Mouse (Mus musculus) megakaryocyte, embryonic 14.5 days (primary cell): ENCODE measurements around the gene Olfr55. TPM values are rescaled to one million over a fixed set of nuclear protein-coding genes. Genes with fewer than 3 reads are reported as not detected.
"Not testable (repeated sequence)": the region's sequence is repeated elsewhere in the genome, so short reads cannot be mapped to it uniquely, and the experiment has no call there.

Experiments used
- H3K27me3 ChIP-seq: replicated peaks from 2 replicates; pipeline ENCODE3; 2012; ENCODE audit warnings: inconsistent platforms
- H3K36me3 ChIP-seq: replicated peaks from 2 replicates; pipeline ENCODE3; 2012; ENCODE audit warnings: low read length, inconsistent platforms, mixed read lengths
- H3K4me1 ChIP-seq: 2 replicates; pipeline ENCODE4 v1.6.1; 2012; ENCODE audit warnings: inconsistent platforms
- H3K4me3 ChIP-seq: replicated peaks from 2 replicates; pipeline ENCODE3; 2012; ENCODE audit warnings: moderate library complexity, mild to moderate bottlenecking, inconsistent platforms
- H3K9me3 ChIP-seq: 2 replicates; pipeline ENCODE4 v1.6.1; 2012; ENCODE audit warnings: inconsistent platforms
- FLI1 ChIP-seq: IDR thresholded peaks from 2 replicates; pipeline ENCODE4 v1.6.1; 2012; ENCODE audit warnings: low read length, inconsistent platforms, mixed read lengths
- GATA1 ChIP-seq: IDR thresholded peaks from 3 replicates; pipeline ENCODE4 v1.6.1; 2012; ENCODE audit warnings: mixed read lengths, low read length, inconsistent platforms, borderline replicate concordance
- polyA plus RNA-seq: library from polyadenylated mRNA; stranded (reverse); fragments of >175 nt; gene quantifications from 2 replicates; pipeline ENCODE4 v1.2.3, GENCODE M21; 2012; ENCODE audit warnings: low replicate concordance; ENCODE audit not compliant: insufficient read depth

Olfr55 gene
- polyA plus RNA-seq, result 0.87 TPM in 1 of 2 replicates, not detected in the other

- H3K4me3 ChIP-seq, H3K4me1 ChIP-seq, H3K27me3 ChIP-seq, H3K36me3 ChIP-seq, H3K9me3 ChIP-seq: not testable (repeated sequence)
Observed at GRCm38 (mm10) chr17:33168147-33168546, at the start of gene Olfr55. Gene Olfr55 (plus strand): TSS chr17:33168447.

- H3K27me3 ChIP-seq, result no peaks in the 10 kb centered on the region
- TF ChIP-seq FLI1 (no peak), GATA1 (no peak)
- no peaks in the 10 kb centered on the region for H3K36me3 ChIP-seq
- H3K4me1 ChIP-seq, result no peaks in the 10 kb centered on the region
- H3K4me3 ChIP-seq, result no peak overlapping the region
- H3K9me3 ChIP-seq, result no peaks in the 10 kb centered on the region
Observed at GRCm38 (mm10) chr17:33124546-33124945, 43.7 kb upstream of the Olfr55 start.

- H3K27me3 ChIP-seq, result no peaks in the 10 kb centered on the region
- no peak overlapping the region for H3K4me3 ChIP-seq
- H3K4me1 ChIP-seq, result no peaks in the 10 kb centered on the region
- TF ChIP-seq GATA1 (no peak), FLI1 (no peak)
- H3K36me3 ChIP-seq, result no peaks in the 10 kb centered on the region
- no peaks in the 10 kb centered on the region for H3K9me3 ChIP-seq
Observed at GRCm38 (mm10) chr17:33126257-33126656, 42.0 kb upstream of the Olfr55 start.

DNA sequence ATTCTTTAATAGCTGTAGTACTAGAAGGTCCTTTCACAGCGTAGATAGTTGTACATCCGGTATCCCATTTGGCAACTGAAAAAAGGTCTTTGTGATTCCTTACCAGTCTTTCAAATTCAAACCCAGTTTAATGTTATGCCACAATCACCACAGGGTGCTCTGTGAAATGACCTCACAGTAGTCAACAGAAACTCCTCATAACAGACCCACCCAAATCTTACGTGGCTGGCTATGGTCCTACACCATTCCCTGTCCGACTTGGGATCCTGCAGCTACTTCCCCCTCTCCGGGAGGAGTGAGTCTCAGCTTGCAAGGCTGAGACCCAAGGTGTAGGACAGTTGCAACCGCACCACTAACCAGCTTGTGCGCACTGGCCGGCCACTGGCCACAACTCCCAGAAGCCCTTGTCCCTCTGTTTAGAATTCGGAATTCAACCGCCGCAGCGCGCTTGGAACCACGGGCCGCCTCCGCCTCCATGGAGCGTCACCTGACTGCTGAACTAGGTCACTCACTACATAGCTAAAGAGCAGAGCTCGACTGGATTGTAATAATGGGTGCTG lies 28.9 kb upstream of the Olfr55 start, which contains the start of gene Morc2b:
Gene Morc2b (minus strand): TSS at position 423 of the 560 bp plus-strand sequence.
- Histone ChIP-seq H3K27me3 (no peaks in the 10 kb centered on the region), H3K4me1 (no peaks in the 10 kb centered on the region), H3K4me3 (no peak within 1 kb of the TSS), H3K9me3 (peaks cover 22% of the 10 kb centered on the region), H3K36me3 (no peaks in the 10 kb centered on the region)
- no peak for TF ChIP-seq GATA1
- no peak for TF ChIP-seq FLI1

GRCm38 (mm10) chr17:33191002-33191401 lies 22.8 kb downstream of the Olfr55 start, which contains the start of gene Olfr239:
Gene Olfr239 (plus strand): TSS chr17:33191302.
- not testable (repeated sequence) for H3K4me3 ChIP-seq, H3K27me3 ChIP-seq, H3K4me1 ChIP-seq, H3K36me3 ChIP-seq, H3K9me3 ChIP-seq

GRCm38 (mm10) chr17:33221590-33221989 lies 53.3 kb downstream of the Olfr55 start, which contains the start of gene Olfr1564:
Gene Olfr1564 (minus strand): TSS chr17:33221690.
- TF ChIP-seq FLI1, result no peak
- TF ChIP-seq GATA1, result no peak
- H3K4me1 ChIP-seq, result no peaks in the 10 kb centered on the region

More at GRCm38 (mm10) chr17:33221590-33221989, 53.3 kb downstream of the Olfr55 start, which contains the start of gene Olfr1564:
- Histone ChIP-seq H3K36me3 (no peaks in the 10 kb centered on the region), H3K27me3 (no peaks in the 10 kb centered on the region), H3K9me3 (peaks cover 16% of the 10 kb centered on the region), H3K4me3 (no peak within 1 kb of the TSS)

Other genes starting within 250 kb of the Olfr55 start
- gene Cyp4f13, start 221.0 kb upstream of the Olfr55 start, polyA plus RNA-seq, result 18.1 and 31.7 TPM in 2 replicates
- gene Zfp472, start 202.6 kb upstream of the Olfr55 start, polyA plus RNA-seq, result 0.04 TPM in 1 of 2 replicates, not detected in the other
- 0.26 TPM in 1 of 2 replicates, not detected in the other for gene Zfp952, start 175.3 kb upstream of the Olfr55 start, polyA plus RNA-seq
- gene Zfp763, start 135.0 kb upstream of the Olfr55 start, polyA plus RNA-seq, result 1.4 TPM in 1 of 2 replicates, not detected in the other
- gene 4921501E09Rik, start 100.4 kb upstream of the Olfr55 start, polyA plus RNA-seq, result not detected in 2 replicates
- gene Zfp563, start 79.1 kb upstream of the Olfr55 start, polyA plus RNA-seq, result not detected in 2 replicates
- gene Morc2b, start 28.8 kb upstream of the Olfr55 start, polyA plus RNA-seq, result not detected in 2 replicates
- not detected in 2 replicates for gene Olfr239, start 22.9 kb downstream of the Olfr55 start, polyA plus RNA-seq
- gene Olfr1564, start 53.2 kb downstream of the Olfr55 start, polyA plus RNA-seq, result not detected in 2 replicates
- 0.12 TPM in 1 of 2 replicates, not detected in the other for gene Zfp955a, start 86.7 kb downstream of the Olfr55 start, polyA plus RNA-seq
- not detected in 2 replicates for gene Olfr63, start 96.2 kb downstream of the Olfr55 start, polyA plus RNA-seq
- gene Zfp955b, start 121.1 kb downstream of the Olfr55 start, polyA plus RNA-seq, result 0.11 and 0.28 TPM in 2 replicates
- 0.04 TPM in 1 of 2 replicates, not detected in the other for gene Zfp81, start 190.4 kb downstream of the Olfr55 start, polyA plus RNA-seq
- 0.06 TPM in 1 of 2 replicates, not detected in the other for gene Zfp101, start 226.2 kb downstream of the Olfr55 start, polyA plus RNA-seq